Mouse (Mus musculus): ENCODE results near the gene 1700010B08Rik.
"Not testable (repeated sequence)": the region's sequence is repeated elsewhere in the genome, so short reads cannot be mapped to it uniquely, and the experiment has no call there.

Gene 1700010B08Rik

DNA sequence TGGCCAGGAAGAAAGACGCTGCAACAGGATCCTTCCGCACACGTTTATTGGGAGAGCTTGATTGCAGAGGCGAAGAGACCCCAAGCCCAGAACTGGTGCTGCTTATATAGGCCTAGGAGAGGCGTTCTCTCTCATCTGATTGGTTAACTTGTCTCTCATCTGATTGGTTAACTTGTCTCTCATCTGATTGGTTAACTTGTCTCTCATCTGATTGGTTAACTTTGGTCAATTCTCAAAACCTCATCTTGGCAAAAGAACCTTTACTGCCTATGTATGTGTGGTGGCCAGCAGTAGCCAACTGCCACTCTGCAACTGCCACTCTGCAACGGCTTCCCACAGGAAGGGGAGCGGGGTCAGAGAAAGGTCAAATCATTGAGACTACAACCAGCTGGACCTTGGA lies at the start of gene 1700010B08Rik:
1700010B08Rik (plus strand) TSS at position 301 of the 400 bp plus-strand sequence.
- not testable (repeated sequence) for TF ChIP-seq GATA4 (IDR thresholded peaks at IDR 0.05; ENCODE audit: insufficient replicate concordance, low read length)

DNA sequence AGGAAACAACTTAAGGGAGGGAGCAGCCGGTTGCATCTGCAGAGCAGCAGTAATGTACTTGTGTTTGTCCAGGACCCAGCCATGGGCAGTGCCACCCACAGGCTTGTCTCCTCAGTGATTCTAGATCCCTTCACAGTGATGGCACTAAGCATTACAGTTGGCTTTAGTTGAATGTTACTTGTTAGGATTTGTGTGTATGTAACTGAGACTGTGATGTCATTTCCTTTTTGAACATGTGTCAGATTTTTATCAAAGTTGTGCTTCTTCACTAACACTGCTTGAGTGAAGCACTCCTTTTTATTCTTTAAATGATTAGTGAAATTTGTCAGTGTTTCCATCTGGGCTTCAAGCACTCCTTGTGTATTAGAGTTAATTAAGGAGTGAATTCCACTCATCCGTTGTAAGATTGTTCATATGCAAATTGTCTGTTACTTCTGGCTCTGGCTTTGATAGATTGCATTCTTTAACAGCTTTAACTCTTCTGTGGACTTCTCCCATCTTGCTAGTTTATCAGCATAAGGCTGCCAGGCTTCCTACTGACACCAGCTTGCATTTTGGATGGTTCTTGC lies 46.8 kb upstream of the 1700010B08Rik start:
- no peak for TF ChIP-seq GATA4 (IDR thresholded peaks at IDR 0.05; ENCODE audit: insufficient replicate concordance, low read length)

DNA sequence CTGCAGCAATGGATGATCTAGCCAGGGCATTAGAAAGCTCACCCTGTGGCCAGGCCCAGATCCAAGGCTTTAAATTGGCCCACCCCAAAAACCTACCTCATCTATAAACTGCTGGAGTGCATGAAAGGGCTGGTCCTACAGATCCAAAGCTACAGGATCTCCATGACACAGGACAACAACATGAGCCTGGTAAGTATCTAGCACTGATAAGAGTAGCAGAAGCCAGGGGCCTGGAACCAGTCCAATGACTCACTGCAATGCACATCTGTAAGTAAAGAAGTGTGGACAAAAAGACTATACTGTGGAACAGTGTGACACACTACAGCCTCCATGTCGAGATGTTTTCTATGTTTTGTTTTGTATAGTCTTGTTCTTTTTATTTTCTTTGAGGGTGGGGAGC lies 45.7 kb upstream of the 1700010B08Rik start:
- TF ChIP-seq GATA4 (IDR thresholded peaks at IDR 0.05; ENCODE audit: insufficient replicate concordance, low read length), result no peak

GRCm38 (mm10) chr2:173678593-173678992 lies 40.6 kb upstream of the 1700010B08Rik start:
- no peak for TF ChIP-seq GATA4 (IDR thresholded peaks at IDR 0.05; ENCODE audit: insufficient replicate concordance, low read length)

DNA sequence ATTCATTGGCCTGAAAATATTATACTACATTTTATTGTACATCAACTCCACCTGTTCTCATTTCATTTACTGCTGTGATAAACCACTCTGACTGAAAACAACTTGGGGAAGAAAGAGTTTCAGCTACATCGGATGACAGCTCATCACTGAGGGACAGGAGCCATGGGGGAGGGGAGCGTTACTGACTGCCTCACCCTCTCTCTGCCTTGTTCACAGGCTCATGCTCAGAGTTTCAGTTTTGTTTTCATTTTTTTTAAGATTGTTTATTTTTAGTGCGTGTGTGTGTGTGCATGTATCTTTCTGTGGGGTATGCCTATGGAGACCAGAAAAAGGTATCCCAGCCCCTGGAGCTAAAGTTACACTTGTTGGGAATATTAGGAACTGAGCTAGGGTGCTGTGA lies 40.0 kb upstream of the 1700010B08Rik start:
- no peak for TF ChIP-seq GATA4 (IDR thresholded peaks at IDR 0.05; ENCODE audit: insufficient replicate concordance, low read length)

DNA sequence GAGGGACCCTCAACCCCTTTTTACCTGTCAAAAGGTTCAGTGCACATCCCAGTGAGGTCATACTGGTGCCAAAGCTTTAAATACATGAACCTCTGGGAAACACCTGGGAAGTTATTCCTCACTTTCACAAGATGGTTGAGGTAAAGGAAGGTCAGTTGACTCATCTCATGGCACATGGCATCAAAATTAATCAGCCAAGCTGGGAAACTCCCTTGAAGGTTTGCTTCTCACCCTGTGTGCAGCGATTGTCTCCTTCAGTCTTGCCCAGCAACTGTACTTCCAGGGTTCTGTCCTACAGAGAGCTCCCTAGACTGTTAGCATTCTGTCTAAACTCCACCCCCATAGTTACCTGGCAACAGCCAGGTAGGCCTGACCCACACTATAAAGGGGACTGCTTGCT lies 39.1 kb upstream of the 1700010B08Rik start:
- TF ChIP-seq GATA4 (IDR thresholded peaks at IDR 0.05; ENCODE audit: insufficient replicate concordance, low read length), result no peak

DNA sequence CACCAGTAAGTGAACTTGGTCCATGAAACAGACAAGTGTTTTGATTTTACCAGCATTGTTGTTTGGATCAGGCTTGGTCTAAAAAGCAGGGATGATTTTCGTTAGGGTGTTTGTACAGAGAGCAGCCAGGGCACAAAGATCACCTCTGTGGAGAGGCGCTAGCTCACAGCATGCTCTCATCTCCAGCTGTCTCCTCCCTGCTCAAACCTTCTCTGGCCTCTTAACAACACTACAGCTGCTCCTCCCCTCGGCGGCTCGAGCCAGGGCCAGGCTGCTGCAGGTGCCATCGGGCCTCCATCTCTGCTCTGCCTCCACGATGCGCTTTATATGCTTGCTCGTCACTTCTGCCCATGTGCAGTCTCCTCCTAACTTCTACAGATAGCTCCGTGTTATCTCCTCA lies 36.4 kb upstream of the 1700010B08Rik start:
- no peak for TF ChIP-seq GATA4 (IDR thresholded peaks at IDR 0.05; ENCODE audit: insufficient replicate concordance, low read length)

- no peak for TF ChIP-seq GATA4 (IDR thresholded peaks at IDR 0.05; ENCODE audit: insufficient replicate concordance, low read length)
Measured at GRCm38 (mm10) chr2:173685781-173686361, 33.3 kb upstream of the 1700010B08Rik start.

DNA sequence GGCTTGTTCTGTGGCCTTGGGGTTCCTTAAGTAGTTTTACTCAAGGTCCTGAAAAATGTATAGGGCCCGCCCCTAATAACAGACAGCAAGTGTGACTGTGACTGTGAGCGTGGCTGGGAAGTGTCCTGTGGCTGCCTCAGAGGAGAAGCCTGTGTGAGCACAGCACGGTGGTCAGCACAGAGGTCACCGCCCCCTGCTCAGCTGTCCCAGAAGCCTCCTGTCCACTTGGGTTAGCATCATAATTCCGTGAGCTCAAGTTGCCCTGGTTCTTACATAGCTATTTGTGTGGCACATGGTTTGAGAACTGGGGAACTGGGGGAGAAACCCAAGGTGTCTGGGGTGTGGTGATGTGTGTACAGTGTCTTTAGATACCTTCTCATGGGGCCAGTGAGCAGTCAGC lies 31.9 kb upstream of the 1700010B08Rik start:
- no peak for TF ChIP-seq GATA4 (IDR thresholded peaks at IDR 0.05; ENCODE audit: insufficient replicate concordance, low read length)

DNA sequence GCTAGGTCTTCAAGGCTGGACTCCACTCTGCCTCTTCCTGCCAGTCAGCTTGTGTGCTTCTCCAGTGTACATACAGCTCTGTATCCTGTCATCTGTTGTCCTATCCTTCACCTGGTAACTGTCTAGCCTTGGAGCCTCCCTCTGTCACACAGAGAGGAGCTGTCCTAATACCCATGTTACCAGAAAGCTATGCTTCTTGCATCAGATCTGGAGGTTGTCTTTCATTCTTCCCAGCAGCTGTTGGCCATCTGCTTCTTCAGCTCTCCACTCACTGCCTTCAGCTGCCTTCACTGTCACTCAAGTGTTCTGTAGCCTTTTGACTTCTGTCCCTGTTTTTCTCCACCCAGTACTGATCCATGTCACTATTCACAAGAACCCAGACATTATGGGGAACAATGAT lies 29.4 kb upstream of the 1700010B08Rik start:
- no peak for TF ChIP-seq GATA4 (IDR thresholded peaks at IDR 0.05; ENCODE audit: insufficient replicate concordance, low read length)

DNA sequence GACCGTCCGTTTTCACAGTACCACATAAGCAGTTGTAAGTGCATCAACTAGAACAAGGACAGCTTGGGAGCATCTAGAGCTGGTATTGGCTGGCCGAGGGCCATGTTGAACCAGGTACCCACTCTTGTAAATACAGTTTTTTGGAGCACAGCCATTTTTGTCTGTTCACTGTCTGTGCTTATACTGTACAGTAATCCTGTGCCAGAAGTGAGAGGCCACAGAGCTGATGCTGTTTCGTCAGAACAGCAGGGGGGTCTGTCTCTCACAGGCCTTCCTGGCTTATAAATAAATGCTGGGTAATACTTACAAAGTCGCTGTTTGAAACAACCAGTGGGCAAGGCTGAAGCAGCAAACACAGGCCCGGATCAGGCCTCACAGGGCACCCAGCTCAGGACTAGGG lies 27.5 kb upstream of the 1700010B08Rik start:
- no peak for TF ChIP-seq GATA4 (IDR thresholded peaks at IDR 0.05; ENCODE audit: insufficient replicate concordance, low read length)

DNA sequence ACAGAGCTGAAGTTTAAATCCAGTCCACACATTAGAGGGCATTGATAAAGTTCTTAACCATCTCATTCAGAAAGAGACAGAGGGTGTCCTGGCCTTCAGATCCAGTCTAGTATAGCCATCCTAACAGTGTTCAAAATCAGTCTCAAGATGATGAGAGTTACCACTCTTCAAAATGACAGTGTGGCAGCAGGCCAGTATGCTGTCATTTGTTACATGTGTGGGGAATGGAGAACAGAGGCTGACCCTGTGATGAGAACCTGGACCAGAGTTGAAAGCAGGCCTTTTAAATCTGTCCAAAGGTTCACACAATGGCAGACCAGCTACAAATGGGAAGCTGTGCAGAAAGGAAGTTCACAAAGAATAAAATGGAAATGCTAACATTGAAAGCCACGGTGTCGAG lies 26.5 kb upstream of the 1700010B08Rik start:
- no peak for TF ChIP-seq GATA4 (IDR thresholded peaks at IDR 0.05; ENCODE audit: insufficient replicate concordance, low read length)

DNA sequence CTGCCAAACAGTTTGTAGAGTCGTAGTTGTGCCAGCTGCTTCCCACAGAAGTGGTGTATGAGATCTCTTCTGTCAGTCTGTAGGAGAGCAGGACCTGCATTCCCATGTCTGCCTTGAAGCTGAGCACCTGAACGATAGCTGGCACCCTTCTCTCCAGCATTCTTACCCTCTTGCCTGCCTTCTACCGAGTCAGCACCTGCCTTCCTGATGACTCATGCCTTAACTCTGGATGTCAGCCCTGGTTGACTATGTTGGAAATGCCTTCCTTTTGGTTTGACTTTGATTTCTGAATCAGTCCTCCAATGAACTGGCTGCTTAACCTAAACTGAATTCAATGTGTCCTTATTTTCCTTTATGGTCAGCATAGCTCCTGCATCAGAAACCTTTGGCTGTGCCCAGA lies 20.4 kb upstream of the 1700010B08Rik start:
- no peak for TF ChIP-seq GATA4 (IDR thresholded peaks at IDR 0.05; ENCODE audit: insufficient replicate concordance, low read length)

DNA sequence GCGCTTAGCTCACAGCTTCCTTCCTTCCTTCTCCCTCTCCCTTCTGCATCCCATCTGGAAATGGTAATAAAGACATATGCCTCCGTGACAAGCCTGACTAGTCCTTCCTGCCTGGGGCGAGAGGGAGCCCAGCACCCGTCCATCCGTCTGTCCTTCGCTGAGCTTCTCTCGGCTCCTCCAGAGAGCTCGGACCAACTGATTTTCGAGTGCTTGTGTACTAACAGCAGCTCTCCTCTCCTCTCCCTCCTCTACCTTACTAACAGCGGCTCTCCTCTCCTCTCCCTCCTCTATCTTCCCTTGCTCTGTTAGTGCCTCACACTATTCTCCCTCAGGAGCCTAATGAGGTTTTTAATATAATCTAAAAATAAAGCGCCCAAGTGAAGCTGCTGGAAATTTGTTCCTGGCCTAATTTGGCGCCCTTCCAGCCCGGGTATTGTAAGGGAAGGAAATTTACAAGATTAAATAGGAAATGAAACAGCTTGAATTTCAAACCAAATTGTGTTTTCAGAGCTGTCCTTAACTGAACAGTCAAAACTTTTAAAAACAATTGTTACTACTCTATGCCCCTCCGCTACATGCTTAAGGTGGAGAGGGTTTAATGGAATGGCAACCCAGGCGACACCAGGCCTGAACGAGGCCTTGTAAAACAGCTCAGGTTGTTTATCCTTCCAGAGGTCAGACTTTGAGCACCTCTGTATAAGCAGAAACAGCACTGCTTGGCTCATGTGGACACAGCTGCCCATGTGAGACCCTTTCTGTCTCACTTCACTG lies 16.9 kb upstream of the 1700010B08Rik start:
- no peak for TF ChIP-seq GATA4 (IDR thresholded peaks at IDR 0.05; ENCODE audit: insufficient replicate concordance, low read length)

GRCm38 (mm10) chr2:173702867-173703237 lies 16.4 kb upstream of the 1700010B08Rik start:
- TF ChIP-seq GATA4 (IDR thresholded peaks at IDR 0.05; ENCODE audit: insufficient replicate concordance, low read length), result no peak

- no peak for TF ChIP-seq GATA4 (IDR thresholded peaks at IDR 0.05; ENCODE audit: insufficient replicate concordance, low read length)
Measured at GRCm38 (mm10) chr2:173705827-173706551, 13.2 kb upstream of the 1700010B08Rik start.
